ENCODE assay signal across 19 mouse cellular contexts in the genomic region with DNA sequence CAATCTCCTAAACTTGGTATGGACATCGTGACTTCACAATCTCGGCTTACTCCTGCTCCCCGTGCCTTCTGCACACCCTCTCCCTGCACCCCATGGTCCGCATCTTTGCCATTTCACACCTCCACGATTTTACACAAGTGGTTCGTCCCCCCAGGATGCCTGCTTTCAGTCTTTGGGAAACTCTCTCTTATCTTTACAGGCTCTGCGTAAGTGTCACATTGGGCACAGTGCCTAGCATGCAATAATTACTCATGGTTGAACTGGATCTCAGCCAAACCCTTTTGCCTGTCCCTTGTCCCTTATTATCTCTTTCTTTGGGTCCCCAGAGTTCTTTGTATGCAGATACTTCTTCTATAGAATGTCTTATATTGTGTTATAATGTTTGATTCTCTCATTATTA.
A peak's percentile ranks its signal among the peaks of the same experiment; 100 is the strongest.
DNase-seq lines count a peak whose midpoint lies in the region; ATAC-seq lines count a peak whose summit lies in the region.
"Had no signal": no experiment of that assay in that cellular context is flagged by ENCODE, and none has a peak within 500 bp of the region (broad histone marks: within the 10 kb centered on the region; RNA-seq: fewer than 3 reads in every experiment).

No protein-coding gene starts in this region.

- ATAC-seq in heart, embryonic 16.5 days (replicated peaks; ENCODE audit: extremely low read depth, insufficient read depth, low FRiP score), result peak; percentile 45; the same call in 1 of the 2 replicates
- ATAC-seq: activated CD4-positive, CD25-positive, alpha-beta regulatory T cell, adult 4 months; CD4-positive, CD25-positive, alpha-beta regulatory T cell, adult 4 months; forebrain, embryonic 13.5 days; hindbrain, embryonic 16.5 days; midbrain, embryonic 16.5 days had no signal

- H3K4me1 ChIP-seq in heart, embryonic 16.5 days (ENCODE audit: control insufficient read depth, insufficient read depth, low read length), result peaks cover 11% of the 10 kb centered on the region
- H3K4me1 ChIP-seq: liver, embryonic 13.5 days had no signal

- no peak overlapping the region for H3K27ac ChIP-seq in heart, embryonic 16.5 days (ENCODE audit: low read length)
- H3K27ac ChIP-seq: forebrain, embryonic 13.5 days; liver, embryonic 13.5 days had no signal

- no peak for DNase-seq in heart, adult 11 months
- peak; percentile 18 for DNase-seq in lung, postnatal 10 days
- DNase-seq in lung, postnatal 14 days, result no peak
- DNase-seq in Muller cell, postnatal 12 days (ENCODE audit: inconsistent ontology term), result peak; percentile 49
- DNase-seq in adrenal gland, postnatal 14 days, result peak; percentile 52
- no peak for DNase-seq in left cerebral cortex, postnatal 14 days (ENCODE audit: low spot score in 2 of 2)
- DNase-seq in layer of hippocampus, adult 8-10 months (ENCODE audit: low spot score in 2 of 2), result no peak
- DNase-seq: cerebellum, adult 9-10 months; kidney, adult 18-20 months; kidney, postnatal 14 days; liver, embryonic 13.5 days; right cerebral cortex, postnatal 25 days; thymus, adult 18-20 months had no signal

- H3K4me2 ChIP-seq in heart, embryonic 16.5 days (ENCODE audit: low read depth, low read length), result peak overlapping the region; percentile 17
- H3K4me2 ChIP-seq: forebrain, embryonic 13.5 days; liver, embryonic 13.5 days had no signal

- H3K9me3 ChIP-seq in heart, embryonic 16.5 days (replicated peaks; ENCODE audit: control insufficient read depth, low read length), result peaks cover 5% of the 10 kb centered on the region

- peaks cover 9% of the 10 kb centered on the region for H3K27me3 ChIP-seq in heart, embryonic 16.5 days (ENCODE audit: control insufficient read depth, insufficient read depth, low read length)
- H3K27me3 ChIP-seq: forebrain, embryonic 13.5 days; liver, embryonic 13.5 days had no signal

- H3K9ac ChIP-seq in heart, embryonic 16.5 days (ENCODE audit: low read length), result no peak overlapping the region
- H3K9ac ChIP-seq: forebrain, embryonic 13.5 days; liver, embryonic 13.5 days had no signal

- WGBS in heart, embryonic 16.5 days, result 28% methylated on average over 7 of the region's 7 CpGs

- no peaks in the 10 kb centered on the region for H3K36me3 ChIP-seq in heart, embryonic 16.5 days (ENCODE audit: control insufficient read depth, insufficient read depth)
- H3K36me3 ChIP-seq: liver, embryonic 13.5 days had no signal

- intact Hi-C loops in left cerebral cortex, postnatal 14 days (cut with DNase I), result no loop called here

- no peak overlapping the region for H3K4me3 ChIP-seq in heart, embryonic 16.5 days (ENCODE audit: low read length)
- H3K4me3 ChIP-seq: forebrain, embryonic 13.5 days; liver, embryonic 13.5 days had no signal

Comparison
In these comparisons a context has a peak if more than half of its experiments do, and no peak if none do; other contexts are left out.
1. DNase-seq: peak in lung, postnatal 10 days (single experiment), Muller cell, postnatal 12 days (single experiment) and adrenal gland, postnatal 14 days (single experiment); none in heart, adult 11 months (single experiment), lung, postnatal 14 days (single experiment), left cerebral cortex, postnatal 14 days (0 of 2) and layer of hippocampus, adult 8-10 months (0 of 2).